Mouse (Mus musculus) G1E-ER4 (cell line): ENCODE data around the gene Mast4. TPM values are rescaled to one million over a fixed set of nuclear protein-coding genes. Genes with fewer than 3 reads are reported as not detected.

Experiments used
- GATA1 ChIP-seq: IDR thresholded peaks from one replicate; pipeline ENCODE4 v1.8.0; 2012; ENCODE audit warnings: low read length, inconsistent platforms
- polyA plus RNA-seq: library from polyadenylated mRNA; stranded (reverse); fragments of >175 nt; gene quantifications from 2 replicates; pipeline ENCODE4 v1.2.3, GENCODE M21; 2012

Mast4 gene
- polyA plus RNA-seq, 1 experiment = 2.4 TPM

DNA sequence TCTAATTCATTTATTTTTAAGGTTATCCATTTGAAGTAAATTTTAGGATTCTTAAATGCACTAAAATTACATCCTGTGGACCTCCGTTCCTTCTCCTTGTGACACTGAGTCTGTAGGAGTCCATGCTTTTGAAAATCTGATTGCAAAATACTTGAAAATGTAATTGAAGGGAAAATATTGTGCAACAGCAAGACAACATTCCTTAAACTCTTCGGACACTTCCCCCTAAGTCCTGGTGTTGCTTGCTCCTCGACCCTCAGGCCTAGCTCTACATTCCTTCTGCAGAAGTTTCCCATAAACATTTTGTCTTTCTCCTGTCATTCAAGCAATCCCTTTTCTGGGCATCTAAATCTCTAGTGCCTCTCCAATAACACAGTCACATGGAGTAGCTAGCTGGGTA lies 474.2 kb downstream of the Mast4 start:
- no peak for TF ChIP-seq GATA1

DNA sequence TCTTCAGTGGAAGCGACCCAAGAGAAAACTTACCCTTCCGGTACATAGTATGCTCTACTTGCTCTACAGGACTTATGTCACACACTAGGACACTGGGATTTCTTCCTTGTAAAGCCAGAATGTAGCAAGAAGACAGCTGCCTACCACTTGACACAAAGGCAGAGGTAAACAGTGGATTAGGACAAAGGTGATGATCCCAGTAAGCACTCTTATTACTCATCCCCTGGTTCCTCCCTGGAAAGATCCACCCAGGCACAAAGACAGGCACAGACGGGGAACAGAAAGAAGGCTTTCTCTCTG lies 476.8 kb downstream of the Mast4 start:
- no peak for TF ChIP-seq GATA1

DNA sequence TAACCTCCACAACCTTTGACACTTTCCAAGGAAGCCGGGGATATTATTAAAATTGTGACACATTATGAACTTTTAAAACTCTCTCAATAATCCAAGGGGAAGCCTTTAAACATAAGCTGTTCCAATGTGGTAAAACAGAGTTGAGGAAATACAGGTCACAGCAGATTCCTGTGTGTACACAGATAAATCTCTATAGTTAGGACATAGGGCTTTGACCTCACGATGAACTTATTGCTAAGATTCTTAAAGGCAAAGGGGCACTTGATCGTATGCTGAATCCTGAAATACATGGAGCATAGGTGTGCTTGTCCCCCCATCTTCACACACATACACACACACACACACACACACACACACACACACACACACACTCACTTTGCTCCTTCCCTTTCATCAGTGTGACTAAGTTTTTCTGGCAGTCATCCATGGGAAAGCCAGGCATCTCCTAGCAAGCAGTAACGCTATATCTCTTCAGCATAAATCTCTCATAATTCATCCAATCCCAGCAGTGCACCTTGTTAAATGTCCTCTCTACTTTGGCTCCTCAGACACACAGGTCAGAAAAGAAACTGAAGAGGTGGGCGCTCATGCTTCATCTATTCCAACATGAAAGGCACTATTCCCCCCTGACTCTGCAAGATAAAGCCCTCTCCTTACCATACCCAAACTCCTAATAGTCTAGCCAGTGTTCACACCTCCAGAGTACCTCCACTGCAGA lies 477.3 kb downstream of the Mast4 start:
- TF ChIP-seq GATA1 = no peak

DNA sequence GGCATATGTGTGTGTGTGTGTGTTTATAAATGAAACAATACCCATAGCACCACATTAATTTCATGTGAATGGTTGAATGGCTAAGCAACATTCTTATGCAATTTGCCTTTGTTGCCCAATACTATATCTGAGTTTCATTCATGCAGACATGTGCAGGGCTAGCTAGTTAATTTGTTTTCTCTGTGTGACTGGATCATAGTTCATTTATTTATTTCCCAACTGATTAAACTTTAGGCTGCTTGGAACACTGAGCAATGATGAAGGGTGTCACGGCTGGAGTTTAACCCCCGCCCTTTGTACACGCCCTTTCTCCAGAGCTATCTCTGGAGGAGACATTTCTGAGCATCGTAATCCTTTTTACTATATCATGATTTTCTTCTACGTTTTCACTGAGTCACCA lies 481.4 kb downstream of the Mast4 start:
- no peak for TF ChIP-seq GATA1

DNA sequence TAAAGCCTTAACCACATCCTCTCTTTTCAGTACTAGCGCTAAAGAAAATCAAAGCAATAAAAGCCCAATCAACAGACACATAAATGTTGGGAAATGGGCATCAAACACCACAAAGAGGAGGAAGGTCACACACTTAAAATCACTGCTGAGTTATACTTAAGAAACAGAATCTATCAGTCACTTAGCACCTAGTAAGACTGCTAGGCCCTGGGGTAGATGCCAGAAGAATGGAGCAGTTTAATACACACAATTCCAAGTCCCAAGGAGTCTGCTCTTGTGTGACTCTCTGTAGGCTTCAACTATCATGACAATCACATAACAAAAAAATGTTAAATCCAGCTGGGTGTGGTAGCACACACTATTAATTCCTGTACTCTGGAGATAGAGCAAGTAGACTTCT lies 483.0 kb downstream of the Mast4 start:
- TF ChIP-seq GATA1 = no peak

DNA sequence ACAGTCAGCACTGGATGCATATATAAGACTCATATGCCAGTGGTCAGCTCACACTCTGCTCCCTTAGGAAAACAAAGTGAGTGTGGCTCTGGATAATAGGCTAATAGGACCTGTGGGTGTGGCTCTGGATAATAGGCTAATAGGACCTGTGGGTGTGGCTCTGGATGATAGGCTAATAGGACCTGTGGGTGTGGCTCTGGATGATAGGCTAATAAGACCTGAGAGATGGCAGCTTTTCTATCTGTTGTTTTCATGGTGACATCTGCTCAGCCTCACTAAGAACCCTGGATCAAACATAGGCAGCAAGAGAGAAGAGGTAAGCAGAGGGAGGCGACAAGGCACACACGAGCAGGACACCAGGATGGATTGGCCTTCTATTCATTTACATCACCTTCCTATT lies 483.7 kb downstream of the Mast4 start:
- TF ChIP-seq GATA1 = no peak

DNA sequence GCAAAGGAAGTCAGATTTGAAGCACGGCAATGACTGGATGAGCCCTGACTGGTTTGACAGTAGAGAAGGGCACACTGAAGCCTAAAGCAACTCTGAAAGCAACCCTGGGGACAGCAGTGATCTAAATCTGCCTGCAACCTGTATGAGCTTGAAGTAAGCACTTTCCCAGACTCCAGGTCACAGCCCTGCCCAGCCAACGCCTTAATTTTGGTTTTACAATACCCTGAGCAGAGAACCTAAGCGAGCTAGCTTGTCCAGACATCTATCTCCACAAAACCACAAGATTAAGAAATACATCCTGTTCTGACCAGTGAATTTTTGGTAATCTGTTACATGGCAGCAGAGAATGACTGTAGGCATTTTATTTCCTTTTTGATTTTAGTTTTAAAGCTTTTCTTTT lies 485.2 kb downstream of the Mast4 start:
- no peak for TF ChIP-seq GATA1

DNA sequence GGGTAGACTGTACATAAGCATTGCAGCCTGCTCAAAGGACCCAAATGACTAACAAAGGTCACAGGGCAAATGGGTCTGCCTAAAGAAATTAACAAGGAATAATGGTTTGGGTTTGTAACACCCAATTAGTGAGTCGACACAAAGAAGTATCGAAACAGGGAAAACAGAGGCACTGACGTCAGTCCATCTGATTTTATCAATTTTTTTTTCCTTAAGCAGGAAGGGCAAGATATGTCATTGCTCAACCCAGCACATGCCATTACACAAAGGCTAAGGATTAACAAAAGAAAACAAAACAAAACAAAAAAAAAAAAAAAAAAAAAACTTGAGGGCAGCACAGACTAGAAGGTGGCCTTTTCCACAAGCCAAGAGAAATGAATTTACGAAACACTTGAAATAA lies 487.8 kb downstream of the Mast4 start:
- TF ChIP-seq GATA1 = no peak

DNA sequence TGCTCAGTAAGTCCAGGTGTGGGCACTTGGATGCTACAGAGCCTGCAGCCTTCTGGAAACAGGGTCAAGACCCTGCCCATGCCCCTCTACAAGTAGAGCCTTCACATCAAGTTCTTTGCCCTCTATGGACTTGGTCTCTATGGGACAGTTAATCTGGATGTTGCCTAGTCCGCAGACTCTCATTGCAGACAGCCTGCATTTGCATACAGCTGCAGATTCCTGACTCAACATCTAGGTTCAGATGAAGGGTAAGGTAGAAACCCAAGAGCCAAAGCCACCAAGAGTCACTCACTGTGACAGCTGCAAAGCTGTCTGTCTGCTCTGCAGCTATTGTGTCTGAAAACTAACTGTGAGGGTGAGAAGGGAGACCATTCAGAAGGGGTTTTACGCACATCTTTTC lies 491.6 kb downstream of the Mast4 start:
- no peak for TF ChIP-seq GATA1

DNA sequence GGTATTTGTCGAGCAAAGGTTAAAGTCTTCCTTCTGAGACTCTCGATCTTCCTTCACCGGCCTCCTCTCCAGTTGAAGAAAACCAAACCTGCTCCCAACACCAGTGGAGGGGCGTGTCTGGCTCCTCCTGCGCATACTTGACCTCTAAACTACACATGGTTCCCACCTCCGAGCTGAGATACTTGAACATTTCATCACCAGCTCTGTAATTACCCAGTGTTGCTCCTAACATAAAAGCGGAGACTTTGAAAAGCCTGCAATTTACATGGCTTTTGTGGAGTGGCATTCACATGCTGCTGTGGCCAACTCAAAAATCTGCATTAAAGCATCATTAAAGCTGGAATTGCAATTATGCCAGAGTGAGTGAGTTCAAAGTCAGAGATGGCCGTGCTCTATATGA lies 492.1 kb downstream of the Mast4 start:
- no peak for TF ChIP-seq GATA1

DNA sequence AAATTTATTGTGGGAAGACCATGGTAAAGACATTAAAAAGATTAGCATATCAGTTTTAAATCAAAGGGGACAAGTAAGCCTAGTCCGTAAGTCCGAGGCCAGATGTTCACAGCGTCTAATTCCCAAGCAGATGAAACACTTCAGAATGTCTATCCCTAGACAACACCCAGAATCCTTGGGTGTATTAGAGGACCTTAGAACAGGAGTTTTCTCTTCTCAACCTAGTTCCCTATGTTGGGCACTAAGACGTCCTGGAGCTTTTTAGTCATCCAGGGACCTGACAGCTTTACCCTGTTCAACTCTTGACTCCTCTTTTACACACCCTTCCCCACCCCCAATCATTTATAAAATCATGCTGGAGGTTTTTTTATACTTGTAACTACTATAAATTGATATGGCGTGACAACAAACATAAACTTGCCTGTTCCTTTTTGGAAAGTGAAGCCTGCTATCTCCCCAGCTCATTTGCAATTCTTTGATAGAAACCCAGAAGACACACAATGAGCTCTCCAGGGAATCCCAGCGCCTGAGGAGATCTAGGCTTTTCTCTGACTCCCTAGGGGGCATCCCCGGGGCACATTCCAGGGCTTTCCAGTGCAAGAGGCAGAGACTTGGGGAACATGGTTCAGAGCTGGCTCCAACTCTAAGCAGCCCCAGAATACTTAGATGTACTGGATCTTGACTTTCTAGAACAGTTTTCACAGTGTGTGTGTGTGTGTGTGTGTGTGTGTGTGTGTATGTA lies 494.4 kb downstream of the Mast4 start:
- TF ChIP-seq GATA1 = no peak

DNA sequence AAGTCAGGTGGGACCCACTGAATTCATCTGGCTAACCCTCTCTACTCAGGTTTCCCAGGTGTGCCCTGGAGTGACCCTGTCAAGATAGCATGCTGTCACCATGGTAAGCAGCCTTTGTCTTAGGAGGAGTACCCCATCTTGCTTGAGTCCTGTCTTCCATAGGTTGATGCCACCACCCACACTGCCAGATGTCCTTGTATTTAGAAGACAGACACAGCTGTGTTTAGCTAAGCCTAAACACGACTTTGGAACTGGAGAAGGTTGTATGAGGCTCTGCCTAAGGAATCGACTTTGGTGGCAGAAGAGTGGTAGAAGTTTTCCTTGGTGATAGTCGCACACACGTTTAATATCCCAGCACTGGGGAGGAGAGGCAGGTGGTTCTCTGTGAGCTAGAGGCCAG lies 496.9 kb downstream of the Mast4 start:
- TF ChIP-seq GATA1 = no peak

DNA sequence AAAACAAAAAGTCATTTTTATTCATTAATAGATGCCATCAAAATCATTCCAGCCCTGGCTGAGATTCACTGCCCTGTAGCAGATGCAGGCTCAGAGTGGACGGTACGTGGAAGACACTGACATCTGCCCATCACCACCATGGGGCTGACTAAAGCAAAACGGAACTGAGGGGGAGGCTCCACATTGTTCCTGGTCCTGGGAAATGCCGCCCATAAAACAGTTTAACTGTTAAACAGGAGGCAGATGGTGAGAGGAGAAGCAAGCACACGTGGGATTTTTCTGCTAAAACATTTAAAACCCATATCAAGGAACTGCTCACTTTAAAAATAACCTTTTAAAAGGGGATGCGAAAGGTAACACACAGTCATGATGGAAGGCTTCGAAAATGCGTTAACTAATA lies 499.0 kb downstream of the Mast4 start:
- no peak for TF ChIP-seq GATA1

DNA sequence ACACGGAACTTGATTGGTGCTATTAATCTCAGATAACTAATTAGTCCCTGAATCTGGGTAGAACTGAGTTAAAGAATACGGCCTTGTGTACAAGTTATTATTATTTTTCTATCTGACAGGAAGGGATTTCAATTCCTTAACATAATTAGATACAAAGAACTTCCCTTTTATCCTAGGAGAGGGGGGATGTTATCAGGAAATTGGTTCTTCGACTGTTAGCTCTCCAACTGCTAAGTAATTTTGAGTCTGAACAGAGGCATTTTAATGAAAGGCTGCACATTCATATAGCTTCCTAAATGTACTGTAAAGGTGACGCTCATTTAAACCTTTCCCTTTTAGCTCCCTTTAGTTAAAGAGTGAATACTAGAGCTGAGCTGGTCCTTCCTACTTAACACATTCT lies 516.0 kb downstream of the Mast4 start:
- no peak for TF ChIP-seq GATA1

DNA sequence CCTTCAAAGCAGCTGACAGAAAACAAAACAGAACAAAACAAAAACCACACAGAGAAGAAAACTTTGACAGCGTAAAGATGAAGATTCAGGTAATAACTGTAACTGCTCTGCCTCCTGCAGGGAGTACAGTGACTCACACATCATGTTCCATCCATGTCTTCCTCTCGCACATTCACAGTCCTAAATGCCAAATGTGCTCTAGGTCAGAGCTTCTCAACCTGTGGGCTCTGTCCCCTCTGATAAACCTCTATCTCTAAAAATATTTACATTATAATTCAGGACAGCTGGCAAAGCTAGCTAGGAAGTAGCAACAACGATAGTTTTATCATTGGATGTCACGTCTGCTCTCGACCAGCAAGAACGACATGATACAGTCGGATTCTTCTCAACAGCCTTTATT lies 517.6 kb downstream of the Mast4 start:
- no peak for TF ChIP-seq GATA1

DNA sequence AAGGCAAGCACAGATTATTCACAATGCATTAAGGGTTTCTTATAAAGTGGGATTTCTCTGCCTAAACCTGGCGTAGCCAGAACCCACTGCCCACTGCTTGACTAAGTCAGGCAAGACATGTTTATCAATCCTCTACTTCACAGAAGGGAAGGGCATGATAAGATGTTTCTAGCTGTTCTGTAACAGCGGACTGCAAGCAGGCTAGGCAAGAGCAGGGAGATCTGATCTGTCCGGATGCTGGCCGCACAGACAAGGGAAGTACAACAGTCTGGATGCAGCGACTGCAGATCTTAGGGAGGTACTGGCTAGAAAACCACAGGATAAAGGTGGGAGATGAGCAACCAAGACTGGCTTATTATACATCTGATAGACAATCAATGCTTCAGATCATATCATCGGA lies 519.1 kb downstream of the Mast4 start:
- peak; percentile 50 for TF ChIP-seq GATA1

DNA sequence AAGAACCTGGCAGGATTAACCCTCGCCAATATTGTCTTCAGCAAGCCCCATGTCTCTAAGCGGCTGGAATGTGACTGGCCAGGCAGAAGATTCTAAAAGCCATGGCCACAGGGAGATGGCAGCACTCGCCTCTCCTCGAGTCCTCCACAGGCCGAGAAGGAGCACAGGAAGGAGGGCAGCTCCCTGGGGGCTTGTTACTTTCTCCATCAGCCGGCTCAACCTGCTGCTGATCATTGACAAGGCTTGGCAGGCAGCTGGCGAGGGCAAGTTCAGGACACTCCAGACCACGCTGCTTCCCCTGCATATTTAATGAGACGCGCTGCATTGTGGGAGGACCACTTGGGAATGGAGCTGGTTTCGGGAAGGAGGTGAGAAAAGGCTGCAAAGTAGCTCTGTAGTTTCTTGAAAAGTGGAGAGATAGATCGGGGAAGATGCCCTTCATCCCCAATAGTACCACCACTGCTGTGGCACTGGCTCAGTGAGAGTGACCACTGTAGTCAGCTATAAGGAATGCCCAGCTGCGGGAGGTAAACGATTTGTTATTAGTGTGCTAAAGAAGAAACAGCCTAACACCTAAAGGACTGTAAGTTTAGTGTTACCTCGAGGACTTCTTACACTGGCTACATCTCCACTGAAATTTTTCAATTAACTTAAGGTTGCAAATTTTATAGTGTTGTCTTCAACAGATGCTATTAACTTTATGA lies 523.0 kb downstream of the Mast4 start:
- TF ChIP-seq GATA1 = no peak
